Mouse (Mus musculus): ENCODE results near the gene Ptk6.

DNA sequence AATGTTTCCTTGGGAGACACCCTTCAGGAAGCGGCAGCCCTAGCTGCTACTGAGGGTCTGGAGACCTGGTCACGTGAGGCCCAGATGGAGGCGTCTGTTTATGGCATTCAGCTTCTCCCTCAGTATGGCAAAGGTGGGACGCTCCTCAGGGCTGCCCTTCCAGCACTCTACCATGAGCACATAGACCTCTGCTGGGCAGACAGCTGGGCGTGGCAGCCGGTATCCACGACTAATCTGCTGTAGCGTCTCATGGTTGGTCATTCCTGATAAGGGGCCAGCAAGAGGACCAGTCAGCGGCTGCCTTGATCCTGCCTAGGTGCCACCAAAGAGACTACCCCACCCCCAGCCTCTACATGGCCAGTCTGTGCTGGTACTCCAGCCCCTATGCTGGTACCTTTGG lies 3.5 kb upstream of the Ptk6 start:
- TF ChIP-seq CTCF (IDR thresholded peaks at IDR 0.05; ENCODE audit: extremely low read depth, insufficient read depth, insufficient read length, insufficient replicate concordance) (no peak), POLR2A (IDR thresholded peaks at IDR 0.05; ENCODE audit: low read depth, low read length) (no peak)

Measured in spleen, adult 2 months (tissue).